Mouse (Mus musculus) cerebral cortex, adult 2 months (tissue): Measurements from ENCODE around the gene Prelid3b.

Source experiments
- WGBS: fragments of 180-500 bp; shearing (Covaris S2); methylation state at CpG from one replicate; pipeline ENCODE4 v1.1.7; 2018; 5-methylcytosine and 5-hydroxymethylcytosine counted together

Prelid3b gene

GRCm38 (mm10) chr2:174472818-174473549 is at the start of gene Prelid3b:
Gene Prelid3b (minus strand): TSS chr2:174473081.
- under 1% methylated on average over 53 of the region's 53 CpGs for WGBS

GRCm38 (mm10) chr2:174522134-174522533 is 49.3 kb upstream of the Prelid3b start:
- WGBS, result 92% methylated on average over 3 of the region's 3 CpGs

- 72% methylated on average over 8 of the region's 8 CpGs for WGBS
These were observed 44.5 kb upstream of the Prelid3b start for GRCm38 (mm10) chr2:174517141-174518079.

GRCm38 (mm10) chr2:174514887-174515286 is 42.0 kb upstream of the Prelid3b start:
- 81% methylated on average over 4 of the region's 4 CpGs for WGBS

GRCm38 (mm10) chr2:174513827-174514226 is 40.9 kb upstream of the Prelid3b start:
- WGBS, result 71% methylated on average over 5 of the region's 5 CpGs

GRCm38 (mm10) chr2:174509825-174510224 is 36.9 kb upstream of the Prelid3b start:
- 95% methylated on average over 8 of the region's 8 CpGs for WGBS

- WGBS, result 82% methylated on average over 4 of the region's 4 CpGs
These were observed 35.1 kb upstream of the Prelid3b start for GRCm38 (mm10) chr2:174507998-174508397.

- 78% methylated on average over 25 of the region's 25 CpGs for WGBS
These were observed 30.1 kb upstream of the Prelid3b start for GRCm38 (mm10) chr2:174502831-174503460.

GRCm38 (mm10) chr2:174502321-174502720 is 29.4 kb upstream of the Prelid3b start:
- WGBS, result 45% methylated on average over 5 of the region's 5 CpGs

- WGBS, result 92% methylated on average over 8 of the region's 8 CpGs
These were observed 28.6 kb upstream of the Prelid3b start for GRCm38 (mm10) chr2:174501517-174501916.

- WGBS, result 79% methylated on average over 14 of the region's 14 CpGs
These were observed 28.1 kb upstream of the Prelid3b start for GRCm38 (mm10) chr2:174500814-174501503.

GRCm38 (mm10) chr2:174492858-174493257 is 20.0 kb upstream of the Prelid3b start:
- 54% methylated on average over 2 of the region's 2 CpGs for WGBS

GRCm38 (mm10) chr2:174487005-174487404 is 14.1 kb upstream of the Prelid3b start:
- WGBS, result 91% methylated on average over 5 of the region's 5 CpGs

- 66% methylated on average over 5 of the region's 5 CpGs for WGBS
These were observed 5.9 kb upstream of the Prelid3b start for GRCm38 (mm10) chr2:174478746-174479145.

- WGBS, result 86% methylated on average over 3 of the region's 3 CpGs
These were observed 4.8 kb upstream of the Prelid3b start for GRCm38 (mm10) chr2:174477543-174478319.

- WGBS, result 64% methylated on average over 5 of the region's 5 CpGs
These were observed 658 bp upstream of the Prelid3b start for GRCm38 (mm10) chr2:174473550-174473927.

- 7% methylated on average over 30 of the region's 30 CpGs for WGBS
These were observed 474 bp downstream of the Prelid3b start for GRCm38 (mm10) chr2:174472407-174472806.

- WGBS, result 93% methylated on average over 7 of the region's 7 CpGs
These were observed 2.0 kb downstream of the Prelid3b start for GRCm38 (mm10) chr2:174470786-174471405.

GRCm38 (mm10) chr2:174470333-174470732 is 2.5 kb downstream of the Prelid3b start:
- 85% methylated on average over 4 of the region's 4 CpGs for WGBS

- 2% methylated on average over 48 of the region's 48 CpGs for WGBS
These were observed 8.9 kb downstream of the Prelid3b start, which contains the start of gene Atp5e for GRCm38 (mm10) chr2:174463789-174464523. Gene Atp5e (minus strand): TSS chr2:174464105.
